Mouse (Mus musculus) embryonic facial prominence, embryonic 11.5 days (tissue): ENCODE results near the gene Gm21988. TPM values are rescaled to one million over a fixed set of nuclear protein-coding genes. Genes with fewer than 3 reads are reported as not detected.

Source experiments
- ATAC-seq: fragments of 200-750 bp; cut with Nextera tagmentation; replicated peaks from 2 replicates; pipeline ENCODE4 v1.8.0; 2017; ENCODE audit warnings: low read depth; ENCODE audit not compliant: insufficient number of reproducible peaks, low FRiP score, low TSS enrichment
- DNase-seq: peaks from one replicate; pipeline ENCODE4 v3.0.0-alpha.2; 2015; ENCODE audit warnings: low spot score
- H3K27ac ChIP-seq: fragments of 300-500 bp; sonication (generic); replicated peaks from 2 replicates; pipeline ENCODE4 v1.5.1; 2014; ENCODE audit warnings: mild to moderate bottlenecking, low read depth, low read length, control low read depth
- H3K27me3 ChIP-seq: fragments of 300-500 bp; sonication (generic); 2 replicates; pipeline ENCODE4 v1.6.1; 2014; ENCODE audit warnings: mild to moderate bottlenecking, low read length, moderate library complexity, mixed read lengths; ENCODE audit not compliant: control insufficient read depth, insufficient read depth
- H3K36me3 ChIP-seq: fragments of 300-500 bp; sonication (generic); replicated peaks from 2 replicates; pipeline ENCODE4 v1.6.1; 2014; ENCODE audit warnings: low read depth, mild to moderate bottlenecking, low read length, moderate library complexity, mixed read lengths; ENCODE audit not compliant: control insufficient read depth, insufficient read depth
- H3K4me1 ChIP-seq: fragments of 300-500 bp; sonication (generic); 2 replicates; pipeline ENCODE4 v1.6.1; 2014; ENCODE audit warnings: low read length, mixed read lengths; ENCODE audit not compliant: control insufficient read depth, insufficient read depth
- H3K4me2 ChIP-seq: fragments of 300-500 bp; sonication (generic); 2 replicates; pipeline ENCODE4 v1.6.1; 2014; ENCODE audit warnings: low read depth, mild to moderate bottlenecking, control low read depth, low read length, moderate library complexity
- H3K4me3 ChIP-seq: fragments of 300-500 bp; sonication (generic); 2 replicates; pipeline ENCODE4 v1.5.1; 2014; ENCODE audit warnings: low read depth, low read length, control low read depth
- H3K9ac ChIP-seq: fragments of 300-500 bp; sonication (generic); replicated peaks from 2 replicates; pipeline ENCODE4 v1.6.1; 2014; ENCODE audit warnings: mild to moderate bottlenecking, control low read depth, low read length
- H3K9me3 ChIP-seq: fragments of 300-500 bp; sonication (generic); replicated peaks from 2 replicates; pipeline ENCODE4 v1.6.1; 2016; ENCODE audit warnings: mild to moderate bottlenecking, low read length, inconsistent platforms, mixed read lengths; ENCODE audit not compliant: control insufficient read depth
- WGBS: fragments of 180-500 bp; shearing (Covaris S2); extraction: QIAGEN DNeasy Blood & Tissue Kit; methylation state at CpG from one replicate; pipeline ENCODE4 v1.1.7; 2014; 5-methylcytosine and 5-hydroxymethylcytosine counted together
- polyA plus RNA-seq: library from polyadenylated mRNA; unstranded; fragments of >200 nt; fragmentation: Nextera tagmentation; extraction: Ambion mirVana; gene quantifications from 2 replicates; pipeline ENCODE4 v1.2.1, GENCODE M21; 2014

The Gm21988 gene
- polyA plus RNA-seq, 1 experiment from 2014 or later = 7.5 TPM

DNA sequence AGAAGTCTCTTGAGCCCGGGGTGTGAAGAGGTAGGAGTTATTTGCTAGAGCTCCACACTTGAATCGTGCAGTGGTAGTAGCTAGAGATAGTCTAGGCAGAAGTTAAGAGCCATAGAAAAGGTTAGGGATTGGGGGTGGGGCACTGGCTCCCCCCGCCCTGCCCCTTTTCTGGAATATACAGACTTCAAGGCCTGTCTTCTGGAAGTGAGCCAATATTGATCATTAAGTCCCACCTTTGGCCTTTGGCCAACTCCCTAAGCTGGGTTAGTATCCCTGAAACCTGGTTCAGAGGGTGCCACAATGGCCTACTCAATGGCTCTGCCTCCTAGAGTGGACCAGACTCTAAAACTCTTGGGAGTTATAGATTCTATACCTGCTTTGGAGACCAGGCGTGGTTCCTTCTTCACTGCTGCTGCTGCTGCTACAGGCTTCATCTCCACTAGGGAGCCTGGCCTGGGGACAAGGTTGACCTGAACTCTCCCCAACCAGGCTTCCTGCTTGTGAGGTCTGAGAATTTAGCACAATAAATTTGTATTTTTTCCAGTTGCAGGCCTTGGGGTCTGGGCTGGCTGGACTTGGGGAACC, 11.9 kb downstream of the Gm21988 start:
- H3K4me2 ChIP-seq = no peak overlapping the region
- H3K27ac ChIP-seq = no peak overlapping the region
- no peak overlapping the region for H3K4me3 ChIP-seq
- DNase-seq = no peak
- no peaks in the 10 kb centered on the region for H3K9me3 ChIP-seq
- WGBS = 84% methylated on average over 4 of the region's 4 CpGs
- no peaks in the 10 kb centered on the region for H3K36me3 ChIP-seq
- no peak for ATAC-seq
- peaks cover 54% of the 10 kb centered on the region for H3K27me3 ChIP-seq
- H3K4me1 ChIP-seq = no peaks in the 10 kb centered on the region
- H3K9ac ChIP-seq = no peak overlapping the region

- H3K4me2 ChIP-seq = no peak overlapping the region
- H3K9ac ChIP-seq = no peak overlapping the region
- WGBS = 36% methylated on average over 5 of the region's 5 CpGs
These were observed 12.5 kb downstream of the Gm21988 start for GRCm38 (mm10) chr11:70227126-70227525.

DNA sequence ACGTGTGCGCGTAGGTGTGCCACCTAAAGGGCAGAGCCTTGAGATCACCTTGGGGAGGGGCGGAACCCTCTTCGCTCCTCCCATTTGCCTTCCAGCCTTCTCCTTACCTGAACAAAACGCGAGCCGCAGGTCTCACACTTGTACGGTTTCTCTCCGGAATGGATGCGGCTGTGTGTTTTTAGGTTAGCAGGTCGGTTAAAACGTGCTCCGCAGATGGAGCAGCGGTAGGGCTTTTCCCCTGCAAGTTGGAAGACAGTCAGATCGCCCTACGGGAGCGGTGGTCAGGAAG, 13.1 kb downstream of the Gm21988 start:
- peaks cover 54% of the 10 kb centered on the region for H3K27me3 ChIP-seq
- peak overlapping the region; percentile 37 for H3K4me2 ChIP-seq
- DNase-seq (no peak), ATAC-seq (no peak)
- H3K9ac ChIP-seq = no peak overlapping the region; the same call in 1 of the 2 replicates
- no peaks in the 10 kb centered on the region for H3K36me3 ChIP-seq
- H3K9me3 ChIP-seq = no peaks in the 10 kb centered on the region
- peak overlapping the region; percentile 16 for H3K4me3 ChIP-seq
- no peak overlapping the region for H3K27ac ChIP-seq
- WGBS = 6% methylated on average over 18 of the region's 18 CpGs
- H3K4me1 ChIP-seq = no peaks in the 10 kb centered on the region; the same call in 1 of the 2 replicates

More at GRCm38 (mm10) chr11:70227126-70227525, 12.5 kb downstream of the Gm21988 start:
- Histone ChIP-seq H3K4me1 (no peaks in the 10 kb centered on the region), H3K4me3 (no peak overlapping the region), H3K27me3 (peaks cover 54% of the 10 kb centered on the region), H3K9me3 (no peaks in the 10 kb centered on the region), H3K27ac (no peak overlapping the region), H3K36me3 (no peaks in the 10 kb centered on the region)
- ATAC-seq (no peak), DNase-seq (no peak)

DNA sequence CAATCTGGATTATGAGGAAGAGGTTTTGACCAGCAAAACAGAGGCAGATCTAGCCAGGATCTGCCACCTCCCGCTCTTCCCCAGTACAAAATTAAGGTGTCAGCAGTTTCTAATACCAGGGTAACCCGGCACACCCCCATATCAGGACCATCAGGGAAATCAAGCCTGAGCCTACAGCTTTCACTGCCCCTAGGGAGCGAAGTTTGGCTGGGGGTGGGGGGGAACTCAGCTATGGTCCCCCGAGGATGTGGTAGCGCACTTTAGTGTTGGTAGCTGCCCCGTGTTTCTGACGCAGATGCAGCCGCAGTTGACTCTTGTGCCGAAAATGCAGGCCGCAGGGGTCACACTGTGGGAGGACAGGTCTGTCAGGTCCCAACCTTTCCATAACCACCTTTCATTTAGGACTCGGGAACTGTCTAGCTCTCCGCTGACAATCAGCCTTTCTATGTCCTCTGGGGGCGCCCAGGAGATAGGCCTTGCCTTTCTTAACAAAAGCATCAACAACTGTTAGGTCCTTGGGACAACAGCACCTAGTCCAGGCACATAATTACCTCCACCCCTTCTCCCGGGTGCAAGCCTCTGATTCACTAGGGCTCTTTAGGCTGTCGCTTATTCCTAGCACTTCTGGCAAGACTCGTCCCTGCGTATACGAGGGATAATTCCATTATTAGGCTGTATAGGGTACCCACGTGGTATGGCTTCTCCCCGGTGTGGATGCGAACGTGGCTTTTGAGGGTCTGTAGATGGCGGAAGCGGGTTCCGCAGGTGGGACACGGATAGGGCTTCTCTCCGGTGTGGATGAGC, 13.6 kb downstream of the Gm21988 start:
- Histone ChIP-seq H3K27me3 (peaks cover 54% of the 10 kb centered on the region), H3K27ac (no peak overlapping the region), H3K4me2 (peak overlapping the region; percentile 37), H3K9ac (no peak overlapping the region; the same call in 1 of the 2 replicates), H3K4me1 (no peaks in the 10 kb centered on the region; the same call in 1 of the 2 replicates), H3K9me3 (no peaks in the 10 kb centered on the region), H3K36me3 (no peaks in the 10 kb centered on the region), H3K4me3 (peak overlapping the region; percentile 16)
- 17% methylated on average over 27 of the region's 27 CpGs for WGBS
- ATAC-seq (no peak), DNase-seq (peak; percentile 35)

- no peak for ATAC-seq
- Histone ChIP-seq H3K4me1 (no peaks in the 10 kb centered on the region; the same call in 1 of the 2 replicates), H3K9me3 (no peaks in the 10 kb centered on the region), H3K27ac (no peak overlapping the region), H3K27me3 (peaks cover 38% of the 10 kb centered on the region), H3K4me2 (no peak overlapping the region), H3K4me3 (no peak overlapping the region), H3K36me3 (no peaks in the 10 kb centered on the region), H3K9ac (no peak overlapping the region)
- no peak for DNase-seq
- WGBS = 88% methylated on average over 9 of the region's 9 CpGs
These were observed 15.9 kb downstream of the Gm21988 start for GRCm38 (mm10) chr11:70223724-70224123.

GRCm38 (mm10) chr11:70221603-70222500, 17.8 kb downstream of the Gm21988 start:
- WGBS = 10% methylated on average over 14 of the region's 14 CpGs
- peak overlapping the region; percentile 84 for H3K4me2 ChIP-seq
- no peaks in the 10 kb centered on the region for H3K36me3 ChIP-seq
- no peaks in the 10 kb centered on the region for H3K9me3 ChIP-seq
- peak overlapping the region; percentile 56; the same call in 1 of the 2 replicates for H3K27ac ChIP-seq
- H3K4me1 ChIP-seq = no peaks in the 10 kb centered on the region; the same call in 1 of the 2 replicates
- no peak for ATAC-seq
- H3K27me3 ChIP-seq = peaks cover 22% of the 10 kb centered on the region
- peak overlapping the region; percentile 54 for H3K4me3 ChIP-seq
- H3K9ac ChIP-seq = peak overlapping the region; percentile 75
- DNase-seq = no peak

DNA sequence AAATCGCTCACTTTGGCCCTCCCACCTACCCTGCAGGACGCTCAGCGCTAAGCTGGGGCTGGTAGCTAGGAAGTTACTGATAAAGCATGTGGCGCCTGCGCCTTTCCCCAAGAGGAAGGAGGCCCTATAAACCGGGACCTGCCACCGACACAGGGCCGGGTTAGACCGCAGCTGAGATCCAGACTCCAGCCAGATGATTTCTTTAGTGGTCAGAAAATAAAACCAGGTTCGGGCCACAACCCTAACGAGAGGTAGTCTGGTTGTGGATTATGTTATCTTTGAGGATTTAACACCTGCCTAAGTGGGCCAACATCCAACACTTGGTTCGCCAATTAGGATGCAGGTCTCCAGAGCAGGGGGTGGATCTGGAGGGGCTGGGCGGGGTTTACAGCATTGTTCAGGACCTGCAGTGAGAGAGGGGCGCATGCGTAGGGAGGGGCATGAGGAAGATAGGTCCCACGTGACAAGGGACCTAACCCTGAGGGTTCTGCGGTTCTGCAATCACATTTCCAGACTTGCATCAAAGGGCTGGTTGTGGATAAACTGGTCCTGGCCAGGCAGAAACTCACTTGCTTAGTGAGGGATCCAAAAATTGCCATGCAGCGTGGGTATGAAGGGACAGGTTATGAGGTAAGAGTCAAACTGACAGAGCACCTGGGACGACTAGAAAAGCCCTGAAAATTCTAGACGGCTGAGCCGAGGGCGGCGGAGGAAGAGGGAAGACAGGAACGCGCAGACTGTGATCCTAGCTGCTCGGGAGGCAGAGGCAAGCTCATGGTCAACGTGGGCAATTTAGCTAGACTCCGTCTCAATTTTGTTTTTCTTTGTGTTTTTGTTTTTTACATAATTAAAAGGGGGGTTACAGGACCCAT, 18.7 kb downstream of the Gm21988 start, which contains the start of gene Slc16a13:
Slc16a13 (minus strand) TSS at position 334 of the 872 bp plus-strand sequence.
- WGBS = under 1% methylated on average over 28 of the region's 28 CpGs
- Histone ChIP-seq H3K4me3 (peak within 1 kb of the TSS; percentile 54), H3K4me2 (peak within 1 kb of the TSS; percentile 84), H3K9me3 (no peaks in the 10 kb centered on the region), H3K36me3 (no peaks in the 10 kb centered on the region), H3K27ac (peak within 1 kb of the TSS; percentile 56), H3K4me1 (no peaks in the 10 kb centered on the region; the same call in 1 of the 2 replicates), H3K9ac (peak within 1 kb of the TSS; percentile 75), H3K27me3 (peaks cover 21% of the 10 kb centered on the region)
- DNase-seq = peak; percentile 96
- peak; percentile 88 for ATAC-seq
